Mouse (Mus musculus) urinary bladder, postnatal 4 days (tissue): ENCODE measurements at regions not wholly inside any gene's neighbourhood (a gene's known extent, or its start where the extent isn't known, plus 50 kb on each side); places are given as distances from the start of the nearest gene placed in this dataset.

Experiments
- DNase-seq, 2 experiments: peaks; one replicate each; pipeline ENCODE4 v3.0.0; 2021 to 2022; ENCODE audit warnings: low spot score in 2 of 2

GRCm38 (mm10) chr1:143946933-143947332, 57.0 kb downstream of the Rgs2 start:
- no peak for DNase-seq

- peak; percentile 46 to 71 for DNase-seq
These were observed 62.5 kb downstream of the Rgs2 start for GRCm38 (mm10) chr1:143941465-143941864.

DNA sequence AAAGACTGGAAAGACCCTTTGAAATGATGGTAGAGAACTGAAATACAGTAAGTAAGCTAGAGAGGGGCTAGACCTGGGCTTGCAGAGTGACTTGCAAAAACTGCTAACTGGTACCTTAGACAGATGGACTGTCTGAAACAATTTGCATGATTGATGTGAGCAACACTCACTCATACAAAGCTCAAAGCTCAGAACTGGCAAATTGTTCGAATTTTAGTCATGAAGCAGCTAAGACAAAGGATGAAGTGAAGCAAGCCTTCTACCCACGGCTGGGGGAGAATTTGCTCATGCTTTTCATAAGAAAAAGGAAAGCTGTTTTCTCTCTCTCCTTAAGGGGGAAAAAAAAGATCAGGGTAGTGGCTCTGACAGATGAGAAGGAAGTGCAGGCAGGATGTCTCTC, 64.5 kb downstream of the Rgs2 start:
- DNase-seq, result no peak

DNA sequence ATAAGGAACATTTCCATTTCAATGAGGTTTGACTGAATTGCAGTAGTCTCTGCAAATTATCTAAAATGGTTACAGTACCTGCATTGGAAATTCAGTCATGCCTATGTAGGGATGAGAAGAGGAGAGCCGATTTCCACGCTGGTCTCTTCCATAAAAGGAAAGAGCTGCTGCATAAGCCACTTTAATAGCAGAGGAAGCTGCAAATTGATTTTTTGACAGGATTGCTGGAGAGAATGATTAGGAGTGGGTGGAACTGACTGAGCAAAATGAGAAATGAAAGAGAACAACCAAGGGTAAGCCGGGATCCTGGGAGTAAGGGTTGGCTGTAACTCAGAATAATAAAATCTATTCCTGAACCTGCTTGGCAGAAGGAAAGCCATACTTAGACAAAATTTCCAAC, 65.4 kb downstream of the Rgs2 start:
- no peak for DNase-seq

- DNase-seq, result no peak
These were observed 73.2 kb downstream of the Rgs2 start for GRCm38 (mm10) chr1:143930798-143931197.

DNA sequence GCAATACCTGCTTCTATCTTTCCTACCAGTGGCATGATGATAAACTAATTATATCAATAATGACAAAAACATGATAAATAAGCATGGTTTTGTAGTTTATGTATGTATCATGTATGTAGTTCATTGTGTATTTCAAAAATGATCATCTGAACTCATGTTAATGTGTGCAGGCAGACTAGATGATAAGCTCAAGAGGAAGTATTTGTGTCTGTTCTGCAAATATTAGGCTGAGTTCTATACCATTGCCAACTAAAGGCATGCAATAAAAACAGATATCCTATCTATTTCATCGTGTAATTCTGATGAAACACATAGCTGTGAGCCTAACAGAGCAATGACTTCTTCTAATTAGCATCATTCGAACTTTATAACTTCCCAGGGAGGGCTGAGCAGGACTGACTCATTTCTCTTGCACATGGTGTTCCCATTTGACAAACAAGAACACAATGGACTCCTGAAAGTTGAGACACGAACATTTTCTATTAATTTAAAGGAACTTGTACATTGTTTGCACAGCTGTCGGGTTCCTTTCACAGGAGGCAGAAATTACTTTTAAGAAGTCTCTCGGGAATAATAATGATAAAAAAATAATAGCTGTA, 74.3 kb downstream of the Rgs2 start:
- DNase-seq, result no peak

- no peak for DNase-seq
These were observed 81.5 kb downstream of the Rgs2 start for GRCm38 (mm10) chr1:143922499-143922898.

- no peak for DNase-seq
These were observed 83.7 kb downstream of the Rgs2 start for GRCm38 (mm10) chr1:143920256-143920655.

DNA sequence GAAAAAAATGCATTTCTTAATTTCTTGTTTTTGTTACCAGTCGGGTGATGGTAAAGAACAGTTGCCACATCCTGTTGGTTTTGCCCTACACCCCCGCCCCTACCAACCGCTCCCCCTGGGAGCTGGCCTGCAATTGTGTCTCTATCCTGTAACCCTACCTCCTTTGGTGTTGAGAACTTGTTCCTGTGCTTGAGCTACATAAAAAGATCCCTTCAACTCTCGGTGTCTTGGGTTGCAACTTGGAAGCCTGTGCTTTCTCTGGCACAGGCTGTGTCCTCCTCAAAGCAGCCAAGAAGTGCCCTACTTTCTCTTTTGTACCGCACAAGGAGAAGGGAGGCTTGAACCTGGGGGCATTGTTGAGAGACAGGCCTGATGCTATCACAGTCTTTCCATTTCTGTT, 85.0 kb downstream of the Rgs2 start:
- DNase-seq, result no peak

- DNase-seq, result no peak
These were observed 85.7 kb downstream of the Rgs2 start for GRCm38 (mm10) chr1:143918146-143918774.

DNA sequence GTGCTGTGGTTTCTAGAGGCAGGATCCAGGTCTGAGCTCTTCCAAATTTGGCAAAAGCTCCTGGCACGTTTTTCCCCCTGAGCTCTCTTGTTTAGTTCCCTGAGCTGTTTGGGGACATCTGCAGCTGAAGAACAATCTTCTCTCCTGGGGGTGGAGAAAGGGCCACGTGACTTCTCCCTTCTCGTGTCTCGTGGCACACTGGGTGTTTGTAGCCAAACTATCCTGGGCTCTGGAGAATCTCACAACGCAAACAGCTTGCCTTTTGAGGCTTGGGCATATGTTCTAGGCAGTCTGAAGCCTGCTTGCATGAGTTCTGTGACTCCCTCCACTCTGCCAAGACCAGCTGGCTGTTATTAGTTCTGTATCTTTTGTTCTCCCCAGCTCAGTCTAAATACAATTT, 86.3 kb downstream of the Rgs2 start:
- peak in 1 of 2 experiments; percentile 28 for DNase-seq

DNA sequence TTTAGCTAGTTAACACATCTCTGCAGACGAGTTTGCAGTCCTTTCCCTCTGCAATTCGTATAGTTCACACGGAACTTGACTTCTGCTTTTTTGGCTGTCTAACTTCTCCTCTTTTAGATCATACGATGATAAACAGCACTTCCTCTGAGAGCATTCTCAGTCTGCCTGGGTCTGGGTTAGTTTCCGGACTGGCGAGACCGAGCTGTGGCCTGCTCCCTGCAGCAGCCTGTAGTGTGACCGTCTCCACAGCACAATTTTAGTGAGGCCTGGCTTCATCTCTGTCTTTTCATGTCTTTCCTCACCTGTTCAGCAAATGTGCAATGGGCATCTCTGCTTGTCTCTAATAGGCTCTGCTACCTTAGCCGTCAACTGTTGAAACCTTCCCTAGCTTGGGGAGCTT, 87.4 kb downstream of the Rgs2 start:
- no peak for DNase-seq

- DNase-seq, result no peak
These were observed 91.4 kb downstream of the Rgs2 start for GRCm38 (mm10) chr1:143912586-143912985.

- DNase-seq, result no peak
These were observed 92.7 kb downstream of the Rgs2 start for GRCm38 (mm10) chr1:143911230-143911629.

DNA sequence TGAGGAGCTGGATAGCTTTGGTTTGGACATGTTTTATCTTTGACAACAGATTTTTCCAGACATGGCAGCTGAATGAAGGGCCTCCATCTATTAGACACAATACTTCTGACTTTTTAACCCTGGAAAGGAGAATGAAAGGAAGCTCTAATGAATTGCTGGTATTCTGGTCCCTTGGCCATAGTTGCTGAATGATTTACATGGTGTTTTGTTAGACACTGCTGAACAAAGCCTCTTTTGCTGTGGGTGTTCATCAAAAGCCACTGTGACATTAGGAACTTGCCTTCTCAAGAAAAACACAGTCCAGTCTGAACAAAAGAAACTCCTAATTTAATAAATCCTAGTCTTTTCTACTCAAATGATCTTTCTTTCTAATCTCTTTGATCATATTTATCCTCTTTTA, 93.4 kb downstream of the Rgs2 start:
- DNase-seq, result no peak

GRCm38 (mm10) chr1:143907312-143907711, 96.6 kb downstream of the Rgs2 start:
- DNase-seq, result no peak

DNA sequence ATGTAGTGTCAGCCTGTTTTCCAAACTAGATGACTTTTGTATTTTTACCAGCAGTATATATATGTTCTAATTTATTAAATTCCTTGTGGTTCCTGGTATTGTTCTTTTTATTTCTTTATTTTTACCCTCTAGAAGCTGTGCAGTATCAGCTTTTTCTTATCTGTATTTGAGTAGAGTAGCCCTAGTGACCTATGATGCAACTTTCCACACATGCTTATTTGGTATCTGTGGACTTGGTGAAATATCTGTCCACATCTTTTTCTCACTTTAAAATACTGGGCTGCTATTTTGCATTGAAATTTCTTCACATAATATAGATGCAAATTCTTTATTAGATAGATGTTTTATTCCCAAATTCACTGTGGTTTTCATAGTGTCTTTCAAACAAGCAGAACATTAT, 97.1 kb downstream of the Rgs2 start:
- no peak for DNase-seq

- DNase-seq, result no peak
These were observed 100.0 kb downstream of the Rgs2 start for GRCm38 (mm10) chr1:143903985-143904384.

DNA sequence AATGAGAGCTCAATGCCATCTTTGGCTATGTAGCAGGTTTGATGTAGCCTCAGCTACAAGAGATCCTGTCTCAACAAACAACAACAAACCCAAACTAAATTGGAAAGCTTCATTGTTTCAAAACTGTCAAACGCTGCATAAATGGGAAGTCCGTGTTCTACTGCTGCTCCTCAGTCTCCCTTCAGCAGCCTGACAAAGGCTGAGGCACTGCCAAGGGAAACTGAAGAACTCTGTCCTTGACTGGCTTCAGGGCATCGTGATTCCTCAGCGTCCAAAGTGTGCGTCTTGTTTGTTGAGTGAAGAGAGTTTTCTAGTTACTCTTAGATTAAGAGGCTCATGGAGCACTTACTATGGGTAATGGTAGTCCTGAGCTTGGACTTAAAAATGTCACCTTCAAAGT, 100.7 kb downstream of the Rgs2 start:
- no peak for DNase-seq

DNA sequence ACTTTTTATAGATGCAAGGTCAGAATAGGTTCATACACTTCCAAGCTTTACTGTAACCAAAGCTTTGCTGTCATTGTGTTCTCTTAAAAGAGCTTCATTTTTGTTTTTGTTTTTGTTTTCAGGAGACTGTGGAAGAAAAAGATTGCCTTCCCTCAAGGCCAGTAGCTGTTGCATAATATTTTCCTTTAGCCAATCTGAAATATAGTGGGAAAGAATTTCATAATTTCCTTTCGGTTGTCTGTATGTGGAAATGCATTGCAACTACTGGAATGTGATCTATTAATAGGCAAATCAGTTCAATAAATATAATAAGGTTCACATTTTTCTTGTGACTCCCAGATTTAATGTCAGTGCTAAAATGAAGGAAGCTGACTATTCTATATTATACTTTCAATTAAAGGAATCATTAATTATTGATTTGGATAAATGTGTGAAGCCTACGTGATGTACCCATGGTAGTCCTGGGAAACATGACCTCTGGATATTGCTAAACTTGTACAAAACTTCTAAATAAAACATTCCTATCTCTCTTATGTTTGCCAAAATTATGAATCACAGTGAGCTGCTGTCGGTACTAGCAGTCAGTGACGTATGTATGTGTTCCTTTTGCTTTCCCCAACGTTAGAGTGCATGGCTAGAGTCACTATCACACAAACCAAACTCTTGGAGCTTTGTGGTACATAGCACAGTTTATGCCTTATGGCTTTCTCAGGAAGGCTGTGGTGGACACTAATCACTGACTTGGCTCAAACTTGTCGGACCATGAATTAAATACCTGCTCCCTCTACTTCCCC, 102.6 kb downstream of the Rgs2 start:
- DNase-seq, result no peak

- DNase-seq, result no peak
These were observed 111.4 kb downstream of the Uchl5 start for GRCm38 (mm10) chr1:143888510-143888909.

DNA sequence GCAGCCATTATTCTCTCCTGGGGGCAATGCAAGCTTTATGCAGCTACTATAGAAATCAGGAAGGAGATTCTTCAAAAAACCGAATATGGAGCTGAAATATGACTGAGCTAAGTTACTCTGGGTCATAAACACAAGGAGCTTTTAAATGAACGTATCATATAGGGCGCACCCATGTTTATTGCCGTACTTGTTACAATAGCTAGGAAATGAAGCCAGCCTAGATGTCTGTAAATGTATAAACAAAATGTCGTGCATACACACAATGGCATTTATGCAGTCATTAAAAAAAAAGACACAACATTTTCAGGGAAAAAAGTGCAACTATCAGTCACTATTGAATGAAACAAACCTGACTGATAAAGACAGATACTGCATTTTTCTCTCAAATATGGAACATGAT, 111.0 kb downstream of the Uchl5 start:
- no peak for DNase-seq

DNA sequence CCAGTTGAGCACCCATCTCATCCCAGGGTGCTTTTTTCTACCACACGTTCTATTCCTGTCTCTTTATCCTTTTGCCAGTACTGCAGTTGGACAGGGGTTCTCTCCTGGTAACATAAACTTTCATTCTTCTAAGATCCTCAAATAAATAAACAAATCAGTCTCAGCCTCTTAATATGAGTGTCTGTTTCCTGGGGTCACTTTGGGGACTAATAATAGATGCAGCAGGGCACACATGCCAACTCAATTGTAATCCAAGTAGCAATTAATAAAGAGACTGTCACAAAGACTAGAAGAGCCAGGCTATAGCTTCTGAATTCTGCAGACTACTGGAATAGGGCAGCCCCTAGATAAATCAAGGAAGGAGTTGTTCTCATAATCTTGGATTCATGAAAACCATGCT, 108.9 kb downstream of the Uchl5 start:
- DNase-seq, result no peak
